Mouse (Mus musculus) heart, embryonic 13.5 days (tissue): ENCODE measurements around the gene Klhdc3. TPM values are rescaled to one million over a fixed set of nuclear protein-coding genes. Genes with fewer than 3 reads are reported as not detected.

ENCODE experiments used
- ATAC-seq: fragments of 200-750 bp; cut with Nextera tagmentation; 2 replicates; pipeline ENCODE4 v1.8.0; 2017; ENCODE audit warnings: moderate TSS enrichment; ENCODE audit not compliant: insufficient number of reproducible peaks, low FRiP score, low TSS enrichment; ENCODE audit errors: extremely low read depth
- H3K27ac ChIP-seq: fragments of 300-500 bp; sonication (generic); replicated peaks from 2 replicates; pipeline ENCODE4 v1.5.1; 2015; ENCODE audit warnings: moderate library complexity, mild to moderate bottlenecking, inconsistent platforms
- H3K27me3 ChIP-seq: fragments of 300-500 bp; sonication (generic); replicated peaks from 2 replicates; pipeline ENCODE4 v1.6.1; 2015; ENCODE audit warnings: mild to moderate bottlenecking, inconsistent platforms
- H3K36me3 ChIP-seq: fragments of 300-500 bp; sonication (generic); 2 replicates; pipeline ENCODE4 v1.6.1; 2015; ENCODE audit warnings: mild to moderate bottlenecking, inconsistent platforms
- H3K4me1 ChIP-seq: fragments of 300-500 bp; sonication (generic); 2 replicates; pipeline ENCODE4 v1.6.1; 2015; ENCODE audit warnings: inconsistent platforms
- H3K4me2 ChIP-seq: fragments of 300-500 bp; sonication (generic); 2 replicates; pipeline ENCODE4 v1.6.1; 2015; ENCODE audit warnings: inconsistent platforms, mild to moderate bottlenecking, moderate library complexity
- H3K4me3 ChIP-seq: fragments of 300-500 bp; sonication (generic); 2 replicates; pipeline ENCODE4 v1.5.1; 2015; ENCODE audit warnings: moderate library complexity, mild to moderate bottlenecking, inconsistent platforms
- H3K9ac ChIP-seq: fragments of 300-500 bp; sonication (generic); 2 replicates; pipeline ENCODE4 v1.6.1; 2015; ENCODE audit warnings: inconsistent platforms, mild to moderate bottlenecking, moderate library complexity
- H3K9me3 ChIP-seq: fragments of 300-500 bp; sonication (generic); 2 replicates; pipeline ENCODE4 v1.6.1; 2016; ENCODE audit warnings: inconsistent platforms
- WGBS: fragments of 180-500 bp; shearing (Covaris S2); methylation state at CpG from one replicate; pipeline ENCODE4 v1.1.7; 2015; ENCODE audit warnings: mixed read lengths; 5-methylcytosine and 5-hydroxymethylcytosine counted together
- polyA plus RNA-seq: library from polyadenylated mRNA; unstranded; fragments of >200 nt; fragmentation: Nextera tagmentation; extraction: Ambion mirVana; gene quantifications from 2 replicates; pipeline ENCODE4 v1.2.1, GENCODE M21; 2015

Gene Klhdc3
- polyA plus RNA-seq, 1 experiment from 2014 or later = 136 TPM

GRCm38 (mm10) chr17:46713849-46714248 is 33.1 kb upstream of the Klhdc3 start:
- peaks cover 46% of the 10 kb centered on the region for H3K36me3 ChIP-seq
- WGBS = 87% methylated on average over 9 of the region's 9 CpGs
- H3K4me1 ChIP-seq = peaks cover 15% of the 10 kb centered on the region
- H3K4me3 ChIP-seq = no peak overlapping the region
- H3K27me3 ChIP-seq = no peaks in the 10 kb centered on the region
- no peak for ATAC-seq
- no peak overlapping the region for H3K9ac ChIP-seq
- H3K9me3 ChIP-seq = no peaks in the 10 kb centered on the region
- H3K4me2 ChIP-seq = no peak overlapping the region
- H3K27ac ChIP-seq = no peak overlapping the region

- H3K4me2 ChIP-seq = peak overlapping the region; percentile 82
- 52% methylated on average over 7 of the region's 7 CpGs for WGBS
- peaks cover 15% of the 10 kb centered on the region for H3K4me1 ChIP-seq
- H3K9ac ChIP-seq = peak overlapping the region; percentile 98
- ATAC-seq = no peak
- no peak overlapping the region for H3K27ac ChIP-seq
- peak overlapping the region; percentile 99 for H3K4me3 ChIP-seq
- H3K27me3 ChIP-seq = no peaks in the 10 kb centered on the region
- H3K36me3 ChIP-seq = peaks cover 42% of the 10 kb centered on the region
- no peaks in the 10 kb centered on the region for H3K9me3 ChIP-seq
Observed at GRCm38 (mm10) chr17:46712442-46712841, 31.7 kb upstream of the Klhdc3 start.

- Histone ChIP-seq H3K4me2 (peak overlapping the region; percentile 82), H3K4me3 (peak overlapping the region; percentile 99), H3K27me3 (no peaks in the 10 kb centered on the region), H3K9me3 (no peaks in the 10 kb centered on the region), H3K9ac (peak overlapping the region; percentile 98), H3K36me3 (peaks cover 35% of the 10 kb centered on the region), H3K27ac (peak overlapping the region; percentile 69), H3K4me1 (peaks cover 15% of the 10 kb centered on the region)
- under 1% methylated on average over 75 of the region's 76 CpGs for WGBS
- peak; percentile 47; the same call in 1 of the 2 replicates for ATAC-seq
Observed at GRCm38 (mm10) chr17:46711612-46712271, 31.0 kb upstream of the Klhdc3 start.

GRCm38 (mm10) chr17:46710959-46711597 is 30.4 kb upstream of the Klhdc3 start, which contains the start of gene Pex6:
TSS of gene Pex6 (plus strand) at chr17:46711463.
- H3K4me2 ChIP-seq = peak within 1 kb of the TSS; percentile 82
- H3K4me1 ChIP-seq = peaks cover 18% of the 10 kb centered on the region
- H3K36me3 ChIP-seq = peaks cover 28% of the 10 kb centered on the region
- peak within 1 kb of the TSS; percentile 99 for H3K4me3 ChIP-seq
- ATAC-seq = peak; percentile 73
- peak within 1 kb of the TSS; percentile 98 for H3K9ac ChIP-seq
- 7% methylated on average over 36 of the region's 36 CpGs for WGBS
- H3K27me3 ChIP-seq = no peaks in the 10 kb centered on the region
- H3K9me3 ChIP-seq = no peaks in the 10 kb centered on the region
- H3K27ac ChIP-seq = peak within 1 kb of the TSS; percentile 69

GRCm38 (mm10) chr17:46706375-46707089 is 25.8 kb upstream of the Klhdc3 start:
- 79% methylated on average over 14 of the region's 14 CpGs for WGBS
- Histone ChIP-seq H3K36me3 (no peaks in the 10 kb centered on the region), H3K9ac (no peak overlapping the region), H3K4me3 (no peak overlapping the region), H3K27ac (no peak overlapping the region), H3K27me3 (no peaks in the 10 kb centered on the region), H3K4me2 (peak overlapping the region; percentile 93; the same call in 1 of the 2 replicates), H3K9me3 (no peaks in the 10 kb centered on the region), H3K4me1 (peaks cover 33% of the 10 kb centered on the region)
- ATAC-seq = no peak

GRCm38 (mm10) chr17:46704887-46705835 is 24.4 kb upstream of the Klhdc3 start, which contains the start of gene Ppp2r5d:
TSS of gene Ppp2r5d (minus strand) at chr17:46705111.
- peaks cover 40% of the 10 kb centered on the region for H3K4me1 ChIP-seq
- peak within 1 kb of the TSS; percentile 94 for H3K4me3 ChIP-seq
- peaks cover under 1% of the 10 kb centered on the region; the same call in 1 of the 2 replicates for H3K36me3 ChIP-seq
- H3K9me3 ChIP-seq = no peaks in the 10 kb centered on the region
- H3K27ac ChIP-seq = peak within 1 kb of the TSS; percentile 91
- no peaks in the 10 kb centered on the region for H3K27me3 ChIP-seq
- H3K4me2 ChIP-seq = peak within 1 kb of the TSS; percentile 93
- H3K9ac ChIP-seq = peak within 1 kb of the TSS; percentile 95
- WGBS = 1% methylated on average over 48 of the region's 48 CpGs
- peak; percentile 92 for ATAC-seq

- no peaks in the 10 kb centered on the region for H3K9me3 ChIP-seq
- peak overlapping the region; percentile 95 for H3K9ac ChIP-seq
- peak overlapping the region; percentile 93 for H3K4me2 ChIP-seq
- H3K36me3 ChIP-seq = peaks cover 9% of the 10 kb centered on the region
- H3K4me3 ChIP-seq = peak overlapping the region; percentile 94
- H3K27ac ChIP-seq = peak overlapping the region; percentile 91
- peaks cover 40% of the 10 kb centered on the region for H3K4me1 ChIP-seq
- 5% methylated on average over 32 of the region's 41 CpGs for WGBS
- ATAC-seq = peak; percentile 66; the same call in 1 of the 2 replicates
- H3K27me3 ChIP-seq = no peaks in the 10 kb centered on the region
Observed at GRCm38 (mm10) chr17:46703971-46704886, 23.5 kb upstream of the Klhdc3 start.

- H3K4me1 ChIP-seq = peaks cover 43% of the 10 kb centered on the region
- H3K9me3 ChIP-seq = no peaks in the 10 kb centered on the region
- WGBS = 89% methylated on average over 5 of the region's 5 CpGs
- peaks cover 24% of the 10 kb centered on the region for H3K36me3 ChIP-seq
- H3K4me2 ChIP-seq = peak overlapping the region; percentile 93; the same call in 1 of the 2 replicates
- H3K27ac ChIP-seq = no peak overlapping the region
- H3K4me3 ChIP-seq = no peak overlapping the region
- H3K9ac ChIP-seq = peak overlapping the region; percentile 95
- ATAC-seq = no peak
- H3K27me3 ChIP-seq = no peaks in the 10 kb centered on the region
Observed at GRCm38 (mm10) chr17:46702506-46702905, 21.8 kb upstream of the Klhdc3 start.

GRCm38 (mm10) chr17:46702100-46702499 is 21.4 kb upstream of the Klhdc3 start:
- no peak for ATAC-seq
- H3K9me3 ChIP-seq = no peaks in the 10 kb centered on the region
- peaks cover 43% of the 10 kb centered on the region for H3K4me1 ChIP-seq
- H3K4me2 ChIP-seq = 0 out of 2 replicates have a peak overlapping the region, but pooled peaks have one; percentile 11
- no peaks in the 10 kb centered on the region for H3K27me3 ChIP-seq
- no peak overlapping the region for H3K4me3 ChIP-seq
- H3K27ac ChIP-seq = no peak overlapping the region
- H3K9ac ChIP-seq = no peak overlapping the region; the same call in 1 of the 2 replicates
- WGBS = 80% methylated on average over 12 of the region's 12 CpGs
- peaks cover 24% of the 10 kb centered on the region for H3K36me3 ChIP-seq

- Histone ChIP-seq H3K4me1 (peaks cover 43% of the 10 kb centered on the region), H3K9ac (0 out of 2 replicates have a peak overlapping the region, but pooled peaks have one; percentile 21), H3K4me3 (no peak overlapping the region), H3K9me3 (no peaks in the 10 kb centered on the region), H3K27ac (no peak overlapping the region), H3K27me3 (no peaks in the 10 kb centered on the region), H3K36me3 (peaks cover 24% of the 10 kb centered on the region), H3K4me2 (no peak overlapping the region)
- ATAC-seq = no peak
- 80% methylated on average over 12 of the region's 12 CpGs for WGBS
Observed at GRCm38 (mm10) chr17:46701489-46701888, 20.8 kb upstream of the Klhdc3 start.
